Mouse (Mus musculus): ENCODE results near the gene Tubb2a.

Gene Tubb2a

DNA sequence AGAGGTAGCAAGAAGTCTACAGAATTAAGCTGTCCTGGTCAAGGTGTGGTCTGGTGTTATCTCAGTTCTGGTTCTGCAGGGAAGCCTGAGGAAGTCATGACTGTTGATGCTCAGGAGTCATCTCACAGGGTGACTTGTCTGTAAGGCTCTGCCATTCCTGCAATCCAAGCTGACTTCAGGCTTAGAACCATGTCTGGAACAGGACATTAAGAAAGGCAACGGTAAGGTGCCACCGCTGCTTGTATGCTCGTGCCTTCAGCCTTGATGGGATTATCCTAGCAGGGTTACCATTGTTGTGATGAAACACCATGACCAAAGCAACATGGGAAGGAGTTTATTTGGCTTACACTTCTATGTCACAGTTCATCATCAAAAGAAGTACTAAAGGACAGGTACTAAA, 30.3 kb downstream of the Tubb2a start:
- no peak for DNase-seq

DNA sequence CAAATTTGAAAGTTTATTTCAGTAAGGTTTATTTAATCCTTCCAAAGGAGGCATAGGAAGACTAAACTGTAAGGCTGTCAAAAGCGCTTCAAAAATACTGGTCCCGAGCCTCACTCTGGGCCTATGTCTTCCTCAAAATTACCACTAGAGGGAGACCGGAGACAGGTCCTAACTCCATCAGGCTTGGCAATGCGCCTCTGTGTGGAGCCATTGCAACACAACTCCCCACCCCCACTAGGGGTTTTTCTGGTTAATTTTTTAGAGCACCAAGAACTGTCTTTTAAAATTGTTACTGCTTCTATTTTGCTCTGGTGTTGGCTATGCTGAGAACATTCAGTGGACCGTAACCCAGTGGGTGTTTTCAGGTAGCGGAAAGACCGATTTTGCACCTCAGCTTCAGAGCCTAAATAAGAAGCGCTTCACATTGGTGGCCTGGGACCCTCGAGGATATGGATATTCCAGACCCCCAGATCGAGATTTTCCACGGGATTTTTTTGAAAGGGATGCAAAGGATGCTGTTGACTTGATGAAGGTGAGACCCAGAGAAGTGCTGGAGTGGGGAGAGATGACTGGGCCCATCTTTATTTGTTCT, 31.3 kb downstream of the Tubb2a start:
- DNase-seq = peak; percentile 76

GRCm38 (mm10) chr13:34045511-34046249, 32.1 kb downstream of the Tubb2a start:
- DNase-seq = no peak

- DNase-seq = no peak
These were observed 34.0 kb downstream of the Tubb2a start for GRCm38 (mm10) chr13:34043716-34044393.

GRCm38 (mm10) chr13:34040091-34040490, 37.7 kb downstream of the Tubb2a start:
- DNase-seq = no peak

DNA sequence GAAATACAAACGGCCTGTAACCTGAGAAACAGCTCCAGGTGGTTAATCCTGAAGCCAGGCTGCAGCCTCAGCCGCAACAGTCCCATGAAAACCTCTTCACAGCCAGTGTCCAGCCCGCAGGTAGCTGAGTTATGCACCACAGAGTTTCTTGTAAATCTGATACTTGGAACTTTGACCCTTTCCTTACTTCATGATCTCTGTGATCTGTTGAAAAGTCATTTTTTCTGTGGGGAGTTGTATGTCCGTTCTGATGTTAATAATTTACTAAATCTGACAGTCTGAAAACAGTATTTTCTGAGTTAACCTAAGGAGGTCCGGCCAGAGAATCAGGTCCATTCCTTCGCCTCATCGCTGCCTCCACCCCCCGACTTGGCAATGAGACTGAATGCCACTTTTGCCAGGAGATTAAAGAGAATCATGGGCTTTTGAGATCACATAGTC, 38.9 kb downstream of the Tubb2a start:
- no peak for DNase-seq

- no peak for DNase-seq
These were observed 39.8 kb downstream of the Tubb2a start for GRCm38 (mm10) chr13:34038056-34038432.

DNA sequence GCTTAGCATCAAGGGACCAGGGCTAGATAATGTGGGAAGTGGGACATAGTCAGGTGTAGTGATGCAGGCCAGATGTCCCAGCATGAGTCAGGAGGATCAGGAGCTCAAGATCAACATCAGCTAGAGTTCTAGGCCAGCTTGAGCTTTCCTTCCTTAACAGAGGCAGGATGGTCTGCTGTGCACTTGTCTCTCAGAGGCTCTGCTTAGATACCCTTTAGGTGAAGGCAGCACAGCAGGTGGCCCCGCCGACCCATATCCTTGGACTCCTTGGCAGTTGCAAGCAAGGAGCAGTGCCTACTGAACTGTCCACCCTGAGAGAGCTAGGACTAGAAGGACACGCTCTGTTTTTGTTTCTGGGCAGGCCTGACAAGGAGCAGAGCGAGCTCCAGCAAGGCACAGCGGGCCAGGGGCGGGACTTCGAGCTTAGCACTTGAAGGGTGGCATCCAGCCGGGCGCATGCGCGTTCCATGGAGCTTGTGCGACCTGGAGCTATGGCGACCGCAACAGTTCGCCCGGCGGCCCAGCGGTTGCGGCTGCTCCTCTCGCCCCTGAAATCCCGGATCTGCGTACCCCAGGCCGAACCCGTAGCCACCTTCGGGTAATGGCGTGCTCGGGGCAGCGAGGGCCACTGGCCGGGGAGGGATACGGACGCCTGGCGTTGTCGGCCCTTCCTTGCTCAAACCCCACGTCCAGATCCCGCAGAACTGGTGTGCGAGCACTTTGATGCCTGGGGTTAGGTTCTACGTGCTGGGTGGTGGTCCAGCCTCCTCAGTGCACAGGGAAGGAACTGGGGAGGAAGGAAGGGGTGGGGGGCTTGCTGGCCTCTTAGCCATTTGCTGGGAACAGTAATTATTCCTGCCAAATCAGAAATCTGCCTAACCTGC, 40.4 kb downstream of the Tubb2a start, which contains the start of gene Bphl:
Bphl (plus strand) TSS at position 426 of the 884 bp plus-strand sequence.
- DNase-seq = peak; percentile 94

DNA sequence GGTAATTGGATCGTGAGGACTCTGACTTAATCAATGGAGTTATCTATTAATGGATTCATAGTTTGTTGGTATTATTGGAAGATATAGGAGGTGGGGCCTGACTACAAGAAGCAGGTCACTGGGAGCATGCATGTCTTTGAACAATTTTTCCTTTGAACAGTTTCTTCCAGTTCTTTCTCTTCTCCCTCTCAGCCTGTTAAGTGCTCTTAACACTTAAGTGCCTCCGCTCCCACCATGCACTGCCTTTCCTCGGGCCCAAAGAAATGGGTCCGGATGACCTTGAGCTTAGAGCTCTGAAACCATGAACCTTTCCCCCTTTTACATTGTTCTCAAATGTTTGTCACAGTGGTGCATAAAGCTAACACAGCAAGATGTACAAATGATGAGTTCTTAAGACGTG, 41.1 kb downstream of the Tubb2a start:
- DNase-seq = no peak

DNA sequence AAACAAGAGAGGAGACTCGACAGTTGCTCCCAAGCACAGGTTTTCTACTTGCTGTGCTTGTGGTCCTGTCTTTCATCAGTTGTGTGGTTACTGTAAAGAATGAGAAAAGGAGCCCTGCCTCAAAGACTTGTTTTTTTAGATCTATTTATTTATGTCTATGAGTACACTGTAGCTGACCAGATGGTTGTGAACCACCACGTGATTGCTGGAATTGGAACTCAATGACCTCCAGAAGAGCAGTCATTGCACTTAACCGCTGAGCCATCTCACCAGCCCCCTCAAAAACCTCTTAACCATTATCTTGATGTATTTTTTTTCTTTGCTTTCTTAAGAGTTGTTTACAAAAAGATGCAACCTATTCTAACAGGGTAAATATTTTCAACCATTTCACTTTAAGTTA, 42.4 kb downstream of the Tubb2a start:
- no peak for DNase-seq

GRCm38 (mm10) chr13:34032041-34032440, 45.8 kb downstream of the Tubb2a start:
- no peak for DNase-seq

Data from cerebellum, adult 8-10 months (tissue).